Mouse (Mus musculus): ENCODE results near the gene Fgf12. TPM values are rescaled to one million over a fixed set of nuclear protein-coding genes. Genes with fewer than 3 reads are reported as not detected.

The Fgf12 gene
- 100 to 1,000 TPM; 141 to 148 TPM for total RNA-seq (2021)
- long read RNA-seq, experiment 1, full-length matches to known transcripts = 1 of 24 reads
- long read RNA-seq, experiment 1, partial matches to known transcripts = 12 of 24 reads
- long read RNA-seq, experiment 1, other reads (novel, unspliced or antisense) = 11 of 24 reads
- long read RNA-seq, experiment 2, full-length matches to known transcripts = 3 of 34 reads
- long read RNA-seq, experiment 2, partial matches to known transcripts = 11 of 34 reads
- long read RNA-seq, experiment 2, other reads (novel, unspliced or antisense) = 20 of 34 reads

- peak within 1 kb of the TSS; percentile 60 for H3K4me3 ChIP-seq
- H3K27ac ChIP-seq = peak within 1 kb of the TSS; percentile 71
- TF ChIP-seq CTCF (conservative IDR thresholded peaks at IDR 0.05) = no peak
- DNase-seq (ENCODE audit: low spot score in 2 of 2) = peak; percentile 3 to 11
These were observed at the start of gene Fgf12 for GRCm38 (mm10) chr16:28752638-28753118. TSS of gene Fgf12 (minus strand) at chr16:28753068.

GRCm38 (mm10) chr16:28793115-28793514 lies 40.2 kb upstream of the Fgf12 start:
- Histone ChIP-seq H3K27ac (no peak overlapping the region), H3K4me3 (no peak overlapping the region)
- TF ChIP-seq CTCF (conservative IDR thresholded peaks at IDR 0.05) = peak; percentile 91
- peak in 1 of 2 experiments; percentile 57 for DNase-seq (ENCODE audit: low spot score in 2 of 2)

- DNase-seq (ENCODE audit: low spot score in 2 of 2) = no peak
- no peak overlapping the region for H3K27ac ChIP-seq
- no peak overlapping the region for H3K4me3 ChIP-seq
- TF ChIP-seq CTCF (conservative IDR thresholded peaks at IDR 0.05) = peak; percentile 56
These were observed 17.4 kb upstream of the Fgf12 start for GRCm38 (mm10) chr16:28770276-28770675.

- no peak for TF ChIP-seq CTCF (conservative IDR thresholded peaks at IDR 0.05)
- DNase-seq (ENCODE audit: low spot score in 2 of 2) = no peak
- H3K4me3 ChIP-seq = no peak overlapping the region
- no peak overlapping the region for H3K27ac ChIP-seq
These were observed 8.6 kb upstream of the Fgf12 start for GRCm38 (mm10) chr16:28761417-28761976.

- TF ChIP-seq CTCF (conservative IDR thresholded peaks at IDR 0.05) = no peak
- peak; percentile 88 to 90 for DNase-seq (ENCODE audit: low spot score in 2 of 2)
- Histone ChIP-seq H3K4me3 (peak overlapping the region; percentile 60), H3K27ac (peak overlapping the region; percentile 71)
These were observed 453 bp upstream of the Fgf12 start for GRCm38 (mm10) chr16:28753124-28753917.

- no peak overlapping the region for H3K27ac ChIP-seq
- no peak overlapping the region for H3K4me3 ChIP-seq
- DNase-seq (ENCODE audit: low spot score in 2 of 2) = no peak
- TF ChIP-seq CTCF (conservative IDR thresholded peaks at IDR 0.05) = no peak
These were observed 18.4 kb downstream of the Fgf12 start for GRCm38 (mm10) chr16:28734461-28734860.

- H3K27ac ChIP-seq = no peak overlapping the region
- H3K4me3 ChIP-seq = no peak overlapping the region
- no peak for DNase-seq (ENCODE audit: low spot score in 2 of 2)
- no peak for TF ChIP-seq CTCF (conservative IDR thresholded peaks at IDR 0.05)
These were observed 26.1 kb downstream of the Fgf12 start for GRCm38 (mm10) chr16:28726792-28727191.

- Histone ChIP-seq H3K27ac (no peak overlapping the region), H3K4me3 (no peak overlapping the region)
- TF ChIP-seq CTCF (conservative IDR thresholded peaks at IDR 0.05) = no peak
- DNase-seq (ENCODE audit: low spot score in 2 of 2) = no peak
These were observed 46.2 kb downstream of the Fgf12 start for GRCm38 (mm10) chr16:28706623-28707022.

- Histone ChIP-seq H3K27ac (no peak overlapping the region), H3K4me3 (no peak overlapping the region)
- no peak for DNase-seq (ENCODE audit: low spot score in 2 of 2)
- TF ChIP-seq CTCF (conservative IDR thresholded peaks at IDR 0.05) = no peak
These were observed 52.5 kb downstream of the Fgf12 start for GRCm38 (mm10) chr16:28700346-28700745.

- DNase-seq (ENCODE audit: low spot score in 2 of 2) = no peak
- Histone ChIP-seq H3K27ac (peak overlapping the region; percentile 44; the same call in 1 of the 2 replicates), H3K4me3 (no peak overlapping the region)
- no peak for TF ChIP-seq CTCF (conservative IDR thresholded peaks at IDR 0.05)
These were observed 56.0 kb downstream of the Fgf12 start for GRCm38 (mm10) chr16:28696851-28697250.

GRCm38 (mm10) chr16:28694113-28694899 lies 58.6 kb downstream of the Fgf12 start:
- peak in 1 of 2 experiments; percentile 16 for DNase-seq (ENCODE audit: low spot score in 2 of 2)
- H3K27ac ChIP-seq = peak overlapping the region; percentile 46
- H3K4me3 ChIP-seq = peak overlapping the region; percentile 10; the same call in 1 of the 2 replicates
- no peak for TF ChIP-seq CTCF (conservative IDR thresholded peaks at IDR 0.05)

- DNase-seq (ENCODE audit: low spot score in 2 of 2) = no peak
- Histone ChIP-seq H3K4me3 (no peak overlapping the region), H3K27ac (no peak overlapping the region)
- no peak for TF ChIP-seq CTCF (conservative IDR thresholded peaks at IDR 0.05)
These were observed 63.9 kb downstream of the Fgf12 start for GRCm38 (mm10) chr16:28688861-28689385.

Measured in layer of hippocampus, adult 2 months (tissue).